Mouse (Mus musculus) intestine, embryonic 15.5 days (tissue): ENCODE results near the gene Gm17622. TPM values are rescaled to one million over a fixed set of nuclear protein-coding genes. Genes with fewer than 3 reads are reported as not detected.

ENCODE experiments used
- ATAC-seq: fragments of 200-750 bp; cut with Nextera tagmentation; 2 replicates; pipeline ENCODE4 v1.8.0; 2017; ENCODE audit warnings: moderate TSS enrichment, moderate library complexity
- H3K27ac ChIP-seq: fragments of 300-500 bp; sonication (generic); 2 replicates; pipeline ENCODE4 v1.5.1; 2015; ENCODE audit warnings: mild to moderate bottlenecking, inconsistent platforms
- H3K27me3 ChIP-seq: fragments of 300-500 bp; sonication (generic); replicated peaks from 2 replicates; pipeline ENCODE4 v1.6.1; 2015; ENCODE audit warnings: inconsistent platforms
- H3K36me3 ChIP-seq: fragments of 300-500 bp; sonication (generic); 2 replicates; pipeline ENCODE4 v1.6.1; 2015; ENCODE audit warnings: inconsistent platforms
- H3K4me1 ChIP-seq: fragments of 300-500 bp; sonication (generic); replicated peaks from 2 replicates; pipeline ENCODE4 v1.6.1; 2015; ENCODE audit warnings: inconsistent platforms
- H3K4me2 ChIP-seq: fragments of 300-500 bp; sonication (generic); replicated peaks from 2 replicates; pipeline ENCODE4 v1.6.1; 2015; ENCODE audit warnings: mild to moderate bottlenecking, inconsistent platforms
- H3K4me3 ChIP-seq: fragments of 300-500 bp; sonication (generic); replicated peaks from 2 replicates; pipeline ENCODE4 v1.5.1; 2015; ENCODE audit warnings: inconsistent platforms
- H3K9ac ChIP-seq: fragments of 300-500 bp; sonication (generic); 2 replicates; pipeline ENCODE4 v1.6.1; 2015; ENCODE audit warnings: inconsistent platforms
- H3K9me3 ChIP-seq: fragments of 300-500 bp; sonication (generic); 2 replicates; pipeline ENCODE4 v1.6.1; 2016; ENCODE audit warnings: inconsistent platforms
- WGBS: fragments of 180-500 bp; shearing (Covaris S2); methylation state at CpG from one replicate; pipeline ENCODE4 v1.1.7; 2015; 5-methylcytosine and 5-hydroxymethylcytosine counted together
- polyA plus RNA-seq: library from polyadenylated mRNA; unstranded; fragments of >200 nt; fragmentation: Nextera tagmentation; extraction: Ambion mirVana; gene quantifications from 2 replicates; pipeline ENCODE4 v1.2.1, GENCODE M21; 2015

Gm17622 gene
- polyA plus RNA-seq, 1 experiment from 2014 or later, result not detected

DNA sequence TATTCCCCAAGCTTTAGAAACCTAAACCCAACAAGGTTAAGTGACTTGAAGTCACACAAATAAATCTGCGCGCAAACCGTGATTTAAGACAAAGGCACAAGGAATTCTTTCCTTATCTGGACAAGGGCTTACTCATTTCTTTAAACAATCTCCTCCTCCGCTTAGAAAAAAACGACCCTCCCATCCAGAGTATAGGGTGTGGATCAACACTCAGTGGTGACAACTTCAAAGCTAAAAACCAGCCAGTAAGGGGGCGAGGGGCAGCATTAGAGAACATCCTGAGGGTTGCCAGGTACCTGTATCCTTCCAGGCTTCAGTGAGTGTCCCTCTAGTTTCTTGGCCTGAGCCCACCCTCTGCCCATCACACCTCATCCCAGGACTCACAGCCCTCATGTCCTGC lies 20.0 kb upstream of the Gm17622 start:
- H3K4me1 ChIP-seq, result peaks cover 5% of the 10 kb centered on the region; the same call in 1 of the 2 replicates
- no peak overlapping the region for H3K4me3 ChIP-seq
- no peak overlapping the region for H3K4me2 ChIP-seq
- no peaks in the 10 kb centered on the region for H3K36me3 ChIP-seq
- no peaks in the 10 kb centered on the region for H3K9me3 ChIP-seq
- no peak overlapping the region for H3K27ac ChIP-seq
- 41% methylated on average over 6 of the region's 6 CpGs for whole genome bisulfite sequencing
- ATAC-seq, result no peak
- H3K27me3 ChIP-seq, result no peaks in the 10 kb centered on the region
- no peak overlapping the region for H3K9ac ChIP-seq

DNA sequence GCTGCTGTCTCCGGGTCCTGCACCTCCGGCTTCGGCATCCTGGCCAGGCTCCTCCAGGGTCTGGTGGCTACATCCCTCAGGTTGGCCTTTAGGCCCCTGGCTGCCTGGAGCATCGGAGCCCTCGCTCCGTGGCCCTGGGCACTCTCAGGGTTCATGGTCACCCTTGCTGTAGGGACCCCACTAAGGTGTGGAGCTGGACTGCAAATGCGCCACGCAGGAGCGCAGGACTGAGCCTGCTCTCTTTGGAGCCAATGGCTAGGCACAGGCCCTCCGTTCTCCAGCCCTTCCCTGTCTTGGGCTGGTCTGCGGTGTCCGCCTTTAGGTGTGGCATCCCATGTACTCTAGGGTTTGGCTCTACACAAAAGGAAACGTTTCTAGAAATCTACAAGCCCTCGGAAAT lies 19.6 kb upstream of the Gm17622 start, which contains the start of gene Ankdd1b:
Ankdd1b (minus strand) TSS at position 242 of the 400 bp plus-strand sequence.
- no peak for ATAC-seq
- H3K27ac ChIP-seq, result no peak within 1 kb of the TSS
- no peak within 1 kb of the TSS for H3K9ac ChIP-seq
- no peaks in the 10 kb centered on the region for H3K36me3 ChIP-seq
- no peak within 1 kb of the TSS for H3K4me3 ChIP-seq
- WGBS, result 83% methylated on average over 14 of the region's 14 CpGs
- no peaks in the 10 kb centered on the region for H3K9me3 ChIP-seq
- no peaks in the 10 kb centered on the region for H3K27me3 ChIP-seq
- peaks cover 5% of the 10 kb centered on the region; the same call in 1 of the 2 replicates for H3K4me1 ChIP-seq
- no peak within 1 kb of the TSS for H3K4me2 ChIP-seq

- WGBS, result 82% methylated on average over 4 of the region's 4 CpGs
- Histone ChIP-seq H3K27me3 (no peaks in the 10 kb centered on the region), H3K27ac (no peak overlapping the region), H3K36me3 (no peaks in the 10 kb centered on the region), H3K9ac (no peak overlapping the region), H3K4me1 (no peaks in the 10 kb centered on the region), H3K4me3 (no peak overlapping the region), H3K4me2 (no peak overlapping the region), H3K9me3 (no peaks in the 10 kb centered on the region)
- no peak for ATAC-seq
Measured at GRCm38 (mm10) chr13:96477226-96477625, 13.3 kb upstream of the Gm17622 start.

- no peak overlapping the region for H3K9ac ChIP-seq
- no peak overlapping the region for H3K27ac ChIP-seq
- WGBS, result 93% methylated on average over 1 of the region's 1 CpGs
- no peaks in the 10 kb centered on the region for H3K27me3 ChIP-seq
- H3K9me3 ChIP-seq, result no peaks in the 10 kb centered on the region
- ATAC-seq, result no peak
- H3K4me2 ChIP-seq, result no peak overlapping the region
- peaks cover 9% of the 10 kb centered on the region for H3K36me3 ChIP-seq
- no peak overlapping the region for H3K4me3 ChIP-seq
- no peaks in the 10 kb centered on the region for H3K4me1 ChIP-seq
Measured at GRCm38 (mm10) chr13:96478991-96479390, 11.5 kb upstream of the Gm17622 start.

GRCm38 (mm10) chr13:96487230-96487629 lies 3.3 kb upstream of the Gm17622 start:
- H3K36me3 ChIP-seq, result peaks cover 11% of the 10 kb centered on the region
- no peak for ATAC-seq
- no peak overlapping the region for H3K4me2 ChIP-seq
- H3K4me3 ChIP-seq, result no peak overlapping the region
- no peaks in the 10 kb centered on the region for H3K4me1 ChIP-seq
- no peaks in the 10 kb centered on the region for H3K9me3 ChIP-seq
- no peak overlapping the region for H3K27ac ChIP-seq
- no peaks in the 10 kb centered on the region for H3K27me3 ChIP-seq
- 86% methylated on average over 6 of the region's 6 CpGs for WGBS
- no peak overlapping the region for H3K9ac ChIP-seq

- no peak overlapping the region for H3K9ac ChIP-seq
- H3K4me1 ChIP-seq, result no peaks in the 10 kb centered on the region
- H3K4me2 ChIP-seq, result no peak overlapping the region
- WGBS, result 92% methylated on average over 6 of the region's 6 CpGs
- peaks cover 11% of the 10 kb centered on the region for H3K36me3 ChIP-seq
- ATAC-seq, result no peak
- H3K4me3 ChIP-seq, result no peak overlapping the region
- no peak overlapping the region for H3K27ac ChIP-seq
- H3K27me3 ChIP-seq, result no peaks in the 10 kb centered on the region
- H3K9me3 ChIP-seq, result no peaks in the 10 kb centered on the region
Measured at GRCm38 (mm10) chr13:96487968-96488367, 2.6 kb upstream of the Gm17622 start.

DNA sequence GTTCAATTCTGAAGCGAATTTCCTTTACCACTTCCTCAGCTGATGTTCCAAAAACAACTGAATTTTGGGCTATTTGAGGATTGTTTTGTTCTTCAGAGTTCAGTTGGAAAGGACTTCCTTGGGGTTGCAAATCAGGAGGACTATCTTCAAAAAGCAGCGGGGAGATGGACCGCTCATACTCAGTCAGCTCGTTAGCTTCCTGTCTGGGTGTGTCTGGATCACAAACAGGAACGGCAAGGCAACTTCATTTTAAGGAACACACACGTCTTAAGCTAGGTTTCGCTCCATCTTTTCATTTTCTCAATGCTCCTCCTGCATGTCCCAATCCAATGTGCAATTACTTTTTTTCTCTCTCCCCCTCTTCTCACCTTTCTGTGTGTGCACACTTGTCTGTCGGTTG lies 6.1 kb downstream of the Gm17622 start:
- no peak overlapping the region for H3K4me3 ChIP-seq
- H3K36me3 ChIP-seq, result 0 out of 2 replicates have a peak, but pooled peaks cover 2% of the 10 kb centered on the region
- no peaks in the 10 kb centered on the region for H3K27me3 ChIP-seq
- no peaks in the 10 kb centered on the region for H3K4me1 ChIP-seq
- no peak overlapping the region for H3K9ac ChIP-seq
- ATAC-seq, result no peak
- H3K4me2 ChIP-seq, result no peak overlapping the region
- no peak overlapping the region for H3K27ac ChIP-seq
- 86% methylated on average over 8 of the region's 8 CpGs for WGBS
- H3K9me3 ChIP-seq, result no peaks in the 10 kb centered on the region

DNA sequence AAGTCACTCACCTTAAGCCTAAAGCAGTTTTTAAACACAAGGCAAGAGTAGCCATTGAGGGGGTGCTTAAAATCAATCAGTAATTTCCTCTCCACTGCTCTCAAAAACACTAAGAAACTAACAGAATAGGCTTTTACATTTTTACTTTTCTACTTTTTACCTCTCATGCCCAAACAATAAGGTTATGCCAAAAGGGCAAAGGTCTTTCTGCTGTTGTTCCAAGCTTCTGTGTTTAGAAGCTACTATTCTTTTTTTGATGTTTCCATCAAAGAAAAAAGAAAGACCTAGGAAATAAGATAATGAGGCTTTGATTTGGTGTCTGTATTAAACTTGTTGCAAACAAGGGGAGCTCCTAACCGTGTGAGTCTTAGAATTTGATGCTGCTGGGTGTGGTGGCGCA lies 9.4 kb downstream of the Gm17622 start:
- Histone ChIP-seq H3K27me3 (no peaks in the 10 kb centered on the region), H3K27ac (no peak overlapping the region), H3K4me1 (no peaks in the 10 kb centered on the region), H3K4me3 (no peak overlapping the region), H3K9ac (no peak overlapping the region), H3K9me3 (no peaks in the 10 kb centered on the region), H3K36me3 (0 out of 2 replicates have a peak, but pooled peaks cover 2% of the 10 kb centered on the region), H3K4me2 (no peak overlapping the region)
- no peak for ATAC-seq
- 94% methylated on average over 2 of the region's 2 CpGs for WGBS

GRCm38 (mm10) chr13:96505661-96506060 lies 15.1 kb downstream of the Gm17622 start:
- no peak overlapping the region for H3K4me3 ChIP-seq
- no peaks in the 10 kb centered on the region for H3K4me1 ChIP-seq
- H3K9ac ChIP-seq, result no peak overlapping the region
- no peaks in the 10 kb centered on the region for H3K27me3 ChIP-seq
- no peak for ATAC-seq
- no peak overlapping the region for H3K4me2 ChIP-seq
- H3K9me3 ChIP-seq, result no peaks in the 10 kb centered on the region
- 79% methylated on average over 4 of the region's 4 CpGs for WGBS
- no peak overlapping the region for H3K27ac ChIP-seq
- H3K36me3 ChIP-seq, result 0 out of 2 replicates have a peak, but pooled peaks cover 2% of the 10 kb centered on the region

- Histone ChIP-seq H3K4me1 (no peaks in the 10 kb centered on the region), H3K4me3 (no peak overlapping the region), H3K9me3 (no peaks in the 10 kb centered on the region), H3K36me3 (no peaks in the 10 kb centered on the region), H3K4me2 (no peak overlapping the region), H3K9ac (no peak overlapping the region), H3K27ac (no peak overlapping the region), H3K27me3 (no peaks in the 10 kb centered on the region)
- ATAC-seq, result no peak
- WGBS, result 71% methylated on average over 6 of the region's 6 CpGs
Measured at GRCm38 (mm10) chr13:96506313-96506712, 15.8 kb downstream of the Gm17622 start.

DNA sequence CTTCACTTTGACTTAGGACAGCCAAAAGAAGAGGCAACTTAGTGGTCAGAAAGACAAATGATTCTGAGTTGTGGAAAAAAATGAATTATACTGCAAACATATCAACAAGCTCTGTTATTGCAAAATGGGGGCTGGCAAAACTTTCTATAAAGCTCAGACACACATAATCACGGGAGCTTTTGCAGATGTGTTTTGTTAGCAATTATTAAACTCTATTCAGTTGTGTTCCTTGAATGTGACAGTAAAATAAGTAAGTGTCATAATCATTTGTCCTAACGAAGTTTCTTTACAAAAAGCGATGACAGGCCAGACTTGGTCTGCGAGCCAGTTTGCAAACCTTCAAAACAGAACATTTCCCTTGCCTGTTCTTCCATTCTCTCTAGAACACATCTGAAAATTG lies 17.0 kb downstream of the Gm17622 start:
- no peak overlapping the region for H3K27ac ChIP-seq
- no peaks in the 10 kb centered on the region for H3K36me3 ChIP-seq
- H3K27me3 ChIP-seq, result no peaks in the 10 kb centered on the region
- H3K4me3 ChIP-seq, result no peak overlapping the region
- H3K9ac ChIP-seq, result no peak overlapping the region
- WGBS, result 73% methylated on average over 4 of the region's 4 CpGs
- no peaks in the 10 kb centered on the region for H3K4me1 ChIP-seq
- no peak overlapping the region for H3K4me2 ChIP-seq
- no peaks in the 10 kb centered on the region for H3K9me3 ChIP-seq
- ATAC-seq, result no peak

DNA sequence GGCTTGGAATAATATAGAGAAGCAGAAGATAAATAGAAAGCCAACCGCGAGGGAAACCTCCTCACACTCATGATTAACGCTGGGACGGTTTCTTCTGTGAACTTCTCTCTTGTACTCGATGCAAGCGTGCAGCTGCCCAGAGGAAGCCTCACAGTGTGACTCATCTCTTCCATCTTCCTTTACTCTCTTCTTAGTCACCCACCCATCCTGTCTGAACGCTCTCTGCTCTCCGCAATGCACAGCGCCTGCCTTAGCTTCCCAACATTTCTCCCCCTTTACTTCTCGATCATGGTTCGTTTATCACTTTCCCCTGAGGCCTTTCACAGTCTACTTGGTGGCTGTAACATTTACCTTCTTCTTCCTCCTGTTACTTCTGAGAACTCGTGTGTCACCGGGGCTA lies 20.1 kb downstream of the Gm17622 start:
- H3K4me3 ChIP-seq, result no peak overlapping the region
- no peak overlapping the region for H3K4me2 ChIP-seq
- no peaks in the 10 kb centered on the region for H3K9me3 ChIP-seq
- H3K4me1 ChIP-seq, result 0 out of 2 replicates have a peak, but pooled peaks cover 3% of the 10 kb centered on the region
- H3K27me3 ChIP-seq, result no peaks in the 10 kb centered on the region
- H3K36me3 ChIP-seq, result no peaks in the 10 kb centered on the region
- peak; percentile 51; the same call in 1 of the 2 replicates for ATAC-seq
- WGBS, result 60% methylated on average over 13 of the region's 13 CpGs
- H3K27ac ChIP-seq, result no peak overlapping the region
- H3K9ac ChIP-seq, result no peak overlapping the region

DNA sequence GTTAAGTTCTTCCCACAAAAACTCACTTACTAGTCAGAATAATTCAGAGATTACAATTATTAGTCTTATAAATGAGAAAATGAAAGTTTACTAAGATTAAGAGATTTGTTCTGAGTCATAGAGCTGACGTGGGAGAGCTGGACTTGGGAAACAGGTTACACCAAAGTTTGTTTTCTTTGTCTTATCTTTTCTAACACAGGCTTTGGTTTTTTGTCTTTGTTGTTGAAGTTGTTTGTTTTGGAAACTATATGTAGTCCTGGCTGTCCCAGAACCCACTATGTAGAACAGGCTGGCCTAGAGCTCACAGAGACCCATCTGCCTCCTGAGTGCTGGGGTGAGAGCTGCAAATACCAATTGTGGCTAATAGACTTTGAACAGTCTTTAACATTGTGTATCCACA lies 20.7 kb downstream of the Gm17622 start:
- Histone ChIP-seq H3K4me2 (no peak overlapping the region), H3K4me3 (no peak overlapping the region), H3K27me3 (no peaks in the 10 kb centered on the region), H3K27ac (no peak overlapping the region), H3K4me1 (peaks cover 3% of the 10 kb centered on the region; the same call in 1 of the 2 replicates), H3K9me3 (no peaks in the 10 kb centered on the region), H3K36me3 (no peaks in the 10 kb centered on the region), H3K9ac (no peak overlapping the region)
- ATAC-seq, result no peak
- 82% methylated on average over 1 of the region's 1 CpGs for WGBS
